Mouse (Mus musculus): ENCODE data around the gene Psenen. TPM values are rescaled to one million over a fixed set of nuclear protein-coding genes. Genes with fewer than 3 reads are reported as not detected.

Psenen gene
- polyA plus RNA-seq, 1 experiment = 134 TPM

GRCm38 (mm10) chr7:30599933-30600353 is 36.5 kb upstream of the Psenen start:
- H3K4me1 ChIP-seq (ENCODE audit: control insufficient read depth, insufficient read depth, low read length) = no peaks in the 10 kb centered on the region
- no peak overlapping the region for H3K27ac ChIP-seq (ENCODE audit: insufficient read depth, low read length)
- no peak for TF ChIP-seq CTCF (IDR thresholded peaks at IDR 0.05; ENCODE audit: borderline replicate concordance, insufficient read depth, low read length)
- TF ChIP-seq POLR2A (IDR thresholded peaks at IDR 0.05; ENCODE audit: low read depth, low read length) = no peak
- no peak overlapping the region for H3K4me3 ChIP-seq (ENCODE audit: insufficient read depth, low read length)

- TF ChIP-seq CTCF (IDR thresholded peaks at IDR 0.05; ENCODE audit: borderline replicate concordance, insufficient read depth, low read length) (no peak), POLR2A (IDR thresholded peaks at IDR 0.05; ENCODE audit: low read depth, low read length) (no peak)
- no peak within 1 kb of the TSS for H3K4me3 ChIP-seq (ENCODE audit: insufficient read depth, low read length)
- no peaks in the 10 kb centered on the region for H3K4me1 ChIP-seq (ENCODE audit: control insufficient read depth, insufficient read depth, low read length)
- no peak within 1 kb of the TSS for H3K27ac ChIP-seq (ENCODE audit: insufficient read depth, low read length)
Measured at GRCm38 (mm10) chr7:30598786-30599185, 35.4 kb upstream of the Psenen start, which contains the start of gene Zbtb32. Gene Zbtb32, minus strand, starts transcription at chr7:30598909.

GRCm38 (mm10) chr7:30596811-30597210 is 33.4 kb upstream of the Psenen start:
- H3K27ac ChIP-seq (ENCODE audit: insufficient read depth, low read length) = no peak overlapping the region
- H3K4me3 ChIP-seq (ENCODE audit: insufficient read depth, low read length) = no peak overlapping the region
- TF ChIP-seq POLR2A (IDR thresholded peaks at IDR 0.05; ENCODE audit: low read depth, low read length) = no peak
- no peak for TF ChIP-seq CTCF (IDR thresholded peaks at IDR 0.05; ENCODE audit: borderline replicate concordance, insufficient read depth, low read length)
- H3K4me1 ChIP-seq (ENCODE audit: control insufficient read depth, insufficient read depth, low read length) = no peaks in the 10 kb centered on the region

- no peak for TF ChIP-seq CTCF (IDR thresholded peaks at IDR 0.05; ENCODE audit: borderline replicate concordance, insufficient read depth, low read length)
- TF ChIP-seq POLR2A (IDR thresholded peaks at IDR 0.05; ENCODE audit: low read depth, low read length) = no peak
- no peak overlapping the region for H3K4me3 ChIP-seq (ENCODE audit: insufficient read depth, low read length)
Measured at GRCm38 (mm10) chr7:30596093-30596492, 32.7 kb upstream of the Psenen start.

GRCm38 (mm10) chr7:30594510-30595024 is 31.1 kb upstream of the Psenen start:
- H3K27ac ChIP-seq (ENCODE audit: insufficient read depth, low read length) = no peak overlapping the region
- no peak for TF ChIP-seq POLR2A (IDR thresholded peaks at IDR 0.05; ENCODE audit: low read depth, low read length)
- TF ChIP-seq CTCF (IDR thresholded peaks at IDR 0.05; ENCODE audit: borderline replicate concordance, insufficient read depth, low read length) = no peak
- no peak overlapping the region for H3K4me3 ChIP-seq (ENCODE audit: insufficient read depth, low read length)
- no peaks in the 10 kb centered on the region for H3K4me1 ChIP-seq (ENCODE audit: control insufficient read depth, insufficient read depth, low read length)

More at GRCm38 (mm10) chr7:30596093-30596492, 32.7 kb upstream of the Psenen start:
- Histone ChIP-seq H3K27ac (ENCODE audit: insufficient read depth, low read length) (no peak overlapping the region), H3K4me1 (ENCODE audit: control insufficient read depth, insufficient read depth, low read length) (no peaks in the 10 kb centered on the region)

- no peak for TF ChIP-seq CTCF (IDR thresholded peaks at IDR 0.05; ENCODE audit: borderline replicate concordance, insufficient read depth, low read length)
- TF ChIP-seq POLR2A (IDR thresholded peaks at IDR 0.05; ENCODE audit: low read depth, low read length) = no peak
- H3K4me3 ChIP-seq (ENCODE audit: insufficient read depth, low read length) = no peak overlapping the region
Measured at GRCm38 (mm10) chr7:30593579-30594509, 30.4 kb upstream of the Psenen start.

GRCm38 (mm10) chr7:30592772-30593423 is 29.5 kb upstream of the Psenen start:
- TF ChIP-seq CTCF (IDR thresholded peaks at IDR 0.05; ENCODE audit: borderline replicate concordance, insufficient read depth, low read length) = no peak
- H3K4me1 ChIP-seq (ENCODE audit: control insufficient read depth, insufficient read depth, low read length) = no peaks in the 10 kb centered on the region
- no peak overlapping the region for H3K27ac ChIP-seq (ENCODE audit: insufficient read depth, low read length)
- H3K4me3 ChIP-seq (ENCODE audit: insufficient read depth, low read length) = no peak overlapping the region

More at GRCm38 (mm10) chr7:30593579-30594509, 30.4 kb upstream of the Psenen start:
- H3K4me1 ChIP-seq (ENCODE audit: control insufficient read depth, insufficient read depth, low read length) = no peaks in the 10 kb centered on the region
- no peak overlapping the region for H3K27ac ChIP-seq (ENCODE audit: insufficient read depth, low read length)

GRCm38 (mm10) chr7:30591605-30591951 is 28.2 kb upstream of the Psenen start:
- Histone ChIP-seq H3K27ac (ENCODE audit: insufficient read depth, low read length) (no peak overlapping the region), H3K4me3 (ENCODE audit: insufficient read depth, low read length) (no peak overlapping the region), H3K4me1 (ENCODE audit: control insufficient read depth, insufficient read depth, low read length) (peaks cover 5% of the 10 kb centered on the region; the same call in 1 of the 2 replicates)
- TF ChIP-seq CTCF (IDR thresholded peaks at IDR 0.05; ENCODE audit: borderline replicate concordance, insufficient read depth, low read length) (no peak), POLR2A (IDR thresholded peaks at IDR 0.05; ENCODE audit: low read depth, low read length) (no peak)

GRCm38 (mm10) chr7:30590927-30591604 is 27.6 kb upstream of the Psenen start:
- Histone ChIP-seq H3K27ac (ENCODE audit: insufficient read depth, low read length) (no peak overlapping the region), H3K4me1 (ENCODE audit: control insufficient read depth, insufficient read depth, low read length) (peaks cover 5% of the 10 kb centered on the region; the same call in 1 of the 2 replicates), H3K4me3 (ENCODE audit: insufficient read depth, low read length) (no peak overlapping the region)
- no peak for TF ChIP-seq POLR2A (IDR thresholded peaks at IDR 0.05; ENCODE audit: low read depth, low read length)
- no peak for TF ChIP-seq CTCF (IDR thresholded peaks at IDR 0.05; ENCODE audit: borderline replicate concordance, insufficient read depth, low read length)

Data from embryonic fibroblast, embryonic 13.5 days (primary cell).